Mouse (Mus musculus) C2C12 (cell line): ENCODE data around the gene Serac1. TPM values are rescaled to one million over a fixed set of nuclear protein-coding genes. Genes with fewer than 3 reads are reported as not detected.

Experiments
- H3K27me3 ChIP-seq: one replicate; pipeline ENCODE4 v1.6.1; 2011; ENCODE audit not compliant: control insufficient read depth, insufficient read depth, insufficient read length
- H3K36me3 ChIP-seq: one replicate; pipeline ENCODE4 v1.6.1; 2011; ENCODE audit not compliant: control insufficient read depth, insufficient read depth
- H3K4me3 ChIP-seq: one replicate; pipeline ENCODE4 v1.5.1; 2011; ENCODE audit warnings: mild to moderate bottlenecking, control low read depth; ENCODE audit not compliant: poor library complexity, insufficient read depth, severe bottlenecking
- H3K79me2 ChIP-seq: one replicate; pipeline ENCODE4 v1.6.1; 2011; ENCODE audit not compliant: control insufficient read depth, insufficient read depth
- H3K79me3 ChIP-seq: one replicate; pipeline ENCODE4 v1.6.1; 2011; ENCODE audit warnings: low read depth, control low read depth
- H3ac ChIP-seq: one replicate; pipeline ENCODE3; 2011; ENCODE audit warnings: low read depth; ENCODE audit not compliant: control insufficient read depth, insufficient read length
- CEBPB ChIP-seq: IDR thresholded peaks from one replicate; pipeline ENCODE4 v1.6.1; 2011; ENCODE audit warnings: low read depth, mild to moderate bottlenecking, control low read depth, moderate library complexity
- CTCF ChIP-seq: IDR thresholded peaks from one replicate; pipeline ENCODE4 v1.5.1; 2011; ENCODE audit not compliant: control insufficient read depth, insufficient read depth, insufficient read length
- FOSL1 ChIP-seq: IDR thresholded peaks from one replicate; pipeline ENCODE4 v1.8.0; 2011; ENCODE audit warnings: mild to moderate bottlenecking, low read length; ENCODE audit not compliant: poor library complexity, insufficient read depth, severe bottlenecking
- MAX ChIP-seq: IDR thresholded peaks from one replicate; pipeline ENCODE4 v1.6.1; 2011; ENCODE audit warnings: mild to moderate bottlenecking, control low read depth
- MYOD1 ChIP-seq: IDR thresholded peaks from one replicate; pipeline ENCODE4 v1.6.1; 2011; ENCODE audit warnings: low read depth; ENCODE audit not compliant: control insufficient read depth, insufficient read length
- MYOG ChIP-seq: IDR thresholded peaks from one replicate; pipeline ENCODE4 v1.6.1; 2011; ENCODE audit not compliant: control insufficient read depth, insufficient read length; ENCODE audit errors: extremely low read depth
- USF1 ChIP-seq: IDR thresholded peaks from one replicate; pipeline ENCODE4 v1.6.1; 2011; ENCODE audit warnings: low read depth, mild to moderate bottlenecking, control low read depth, moderate library complexity
- polyA plus RNA-seq: library from polyadenylated mRNA; unstranded; fragments of >200 nt; fragmentation: generic; extraction: Trizol; gene quantifications from one replicate; pipeline ENCODE4 v1.2.1, GENCODE M21; 2012; ENCODE audit warnings: missing spikeins

Serac1 gene
- polyA plus RNA-seq, 1 experiment, result 1.8 TPM

DNA sequence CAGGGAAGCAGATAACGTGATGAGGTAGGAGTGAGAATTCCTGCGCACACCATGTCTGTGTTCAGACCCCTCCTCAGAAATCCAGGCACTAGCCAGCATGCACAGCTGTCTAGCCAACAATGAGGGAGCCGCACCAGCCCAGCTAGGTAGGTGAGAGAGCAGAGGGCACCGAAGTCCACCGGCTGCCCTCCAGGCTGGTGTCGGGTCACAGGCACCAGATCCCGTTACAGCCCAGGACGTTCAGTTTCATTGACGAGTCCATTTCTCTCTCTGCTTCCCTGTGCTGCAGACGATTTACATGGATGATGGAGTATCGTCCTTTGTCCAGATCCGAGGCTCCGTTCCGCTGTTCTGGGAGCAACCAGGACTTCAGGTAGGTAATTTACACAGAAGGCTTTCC lies 83.0 kb downstream of the Serac1 start:
- TF ChIP-seq CTCF, result no peak
- no peak for TF ChIP-seq USF1
- TF ChIP-seq MYOD1, result no peak
- no peak for TF ChIP-seq MYOG
- TF ChIP-seq FOSL1, result no peak
- TF ChIP-seq MAX, result no peak
- TF ChIP-seq CEBPB, result no peak
- peaks cover 62% of the 10 kb centered on the region for H3K36me3 ChIP-seq

GRCm38 (mm10) chr17:5994606-5995005 lies 84.9 kb downstream of the Serac1 start:
- Histone ChIP-seq H3K27me3 (no peaks in the 10 kb centered on the region), H3K36me3 (peaks cover 67% of the 10 kb centered on the region), H3K79me2 (peaks cover 76% of the 10 kb centered on the region), H3ac (no peak overlapping the region), H3K4me3 (no peak overlapping the region), H3K79me3 (peaks cover 27% of the 10 kb centered on the region)
- TF ChIP-seq CEBPB, result no peak
- no peak for TF ChIP-seq MYOG
- peak; percentile 85 for TF ChIP-seq FOSL1
- TF ChIP-seq MAX, result peak; percentile 75
- TF ChIP-seq CTCF, result no peak
- TF ChIP-seq USF1, result no peak
- peak; percentile 43 for TF ChIP-seq MYOD1

More for the DNA sequence above, 83.0 kb downstream of the Serac1 start:
- Histone ChIP-seq H3K4me3 (no peak overlapping the region), H3K27me3 (no peaks in the 10 kb centered on the region), H3K79me3 (peaks cover 19% of the 10 kb centered on the region), H3ac (no peak overlapping the region), H3K79me2 (peaks cover 83% of the 10 kb centered on the region)

GRCm38 (mm10) chr17:5993581-5994260 lies 85.8 kb downstream of the Serac1 start:
- H3K27me3 ChIP-seq, result no peaks in the 10 kb centered on the region
- TF ChIP-seq CEBPB, result no peak
- no peak for TF ChIP-seq MYOG
- TF ChIP-seq USF1, result no peak
- TF ChIP-seq MYOD1, result no peak
- no peak for TF ChIP-seq FOSL1
- no peak for TF ChIP-seq MAX
- TF ChIP-seq CTCF, result no peak
- peaks cover 34% of the 10 kb centered on the region for H3K79me3 ChIP-seq
- no peak overlapping the region for H3K4me3 ChIP-seq
- no peak overlapping the region for H3ac ChIP-seq
- peaks cover 76% of the 10 kb centered on the region for H3K79me2 ChIP-seq
- H3K36me3 ChIP-seq, result peaks cover 62% of the 10 kb centered on the region

- no peaks in the 10 kb centered on the region for H3K27me3 ChIP-seq
- peaks cover 77% of the 10 kb centered on the region for H3K79me2 ChIP-seq
- H3K79me3 ChIP-seq, result peaks cover 39% of the 10 kb centered on the region
- H3ac ChIP-seq, result no peak overlapping the region
- no peak for TF ChIP-seq MAX
- peak; percentile 69 for TF ChIP-seq CEBPB
- no peak overlapping the region for H3K4me3 ChIP-seq
- peaks cover 55% of the 10 kb centered on the region for H3K36me3 ChIP-seq
These were observed 86.5 kb downstream of the Serac1 start for GRCm38 (mm10) chr17:5992866-5993580.

Other genes starting within 250 kb of the Serac1 start
- gene Snx9, start 238.4 kb downstream of the Serac1 start, polyA plus RNA-seq, result 57.5 TPM
- gene Synj2, start 138.5 kb downstream of the Serac1 start, polyA plus RNA-seq, result 30.9 TPM
- gene Gtf2h5, start within 50 bp of the Serac1 start, polyA plus RNA-seq, result 90.0 TPM
- 58.1 TPM for gene Tulp4, start 26.7 kb upstream of the Serac1 start, polyA plus RNA-seq
- gene Tmem181a, start 177.1 kb upstream of the Serac1 start, polyA plus RNA-seq, result 7.1 TPM
- gene Dynlt1a, start 237.8 kb upstream of the Serac1 start, polyA plus RNA-seq, result 9.6 TPM